Mouse (Mus musculus) common myeloid progenitor, adult 5-6 weeks (primary cell): ENCODE results near the gene Mfsd6. TPM values are rescaled to one million over a fixed set of nuclear protein-coding genes. Genes with fewer than 3 reads are reported as not detected.

Experiments
- ATAC-seq: replicated peaks from 2 replicates; pipeline ENCODE4 v1.8.0; 2016; ENCODE audit warnings: low read depth, mild to moderate bottlenecking, moderate TSS enrichment, inconsistent platforms; ENCODE audit not compliant: poor library complexity, severe bottlenecking
- total RNA-seq: library from RNA; stranded (forward); fragments of 200-1000, 187-1606 nt; gene quantifications from 2 replicates; pipeline ENCODE4 v1.2.3, GENCODE M21; 2017

Mfsd6 gene
- total RNA-seq = 6.8 and 14.7 TPM in 2 replicates

DNA sequence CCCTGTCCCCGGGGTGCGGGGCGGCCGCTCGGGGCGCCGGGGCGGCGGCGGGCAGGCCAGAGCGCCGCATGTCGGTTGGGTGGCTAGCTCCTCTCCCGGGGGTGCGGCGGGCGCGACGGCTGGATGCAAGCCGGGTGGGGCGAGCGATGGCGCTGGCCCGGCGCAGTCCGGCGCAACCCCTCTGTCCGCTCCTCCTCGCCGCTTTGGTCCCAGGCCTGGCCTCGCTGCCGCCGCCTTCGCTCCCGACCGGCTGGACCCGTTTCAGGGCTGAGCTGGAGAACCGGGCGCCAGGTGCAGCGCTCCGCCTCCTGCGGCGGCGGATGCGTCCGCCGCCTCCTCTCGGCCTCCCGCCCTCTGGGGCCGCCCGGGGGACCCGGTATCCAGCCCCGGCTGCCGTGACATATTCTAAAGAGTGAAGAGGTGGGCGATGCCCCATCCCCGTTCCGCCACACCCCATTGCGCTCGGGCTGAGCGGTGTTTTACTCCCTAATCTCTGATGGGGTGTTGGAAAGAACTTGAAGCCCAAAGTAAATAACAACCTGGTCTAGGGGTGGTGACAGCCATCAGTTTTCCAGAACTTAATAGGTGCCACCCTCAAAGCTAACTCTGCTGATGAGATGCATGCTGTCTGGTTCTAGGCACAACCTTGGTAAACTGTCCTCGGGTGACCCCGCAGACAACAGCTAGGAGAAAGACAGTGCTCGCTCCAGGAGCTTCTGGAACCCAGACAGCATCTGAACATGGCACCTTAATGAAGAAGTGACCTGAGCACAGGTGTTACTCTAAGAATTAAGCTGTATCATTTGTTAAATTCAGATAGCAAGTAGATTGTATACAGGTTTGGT, at the start of gene Mfsd6:
Gene Mfsd6, minus strand, starts transcription at position 407 of the 845 bp plus-strand sequence.
- ATAC-seq = no peak

DNA sequence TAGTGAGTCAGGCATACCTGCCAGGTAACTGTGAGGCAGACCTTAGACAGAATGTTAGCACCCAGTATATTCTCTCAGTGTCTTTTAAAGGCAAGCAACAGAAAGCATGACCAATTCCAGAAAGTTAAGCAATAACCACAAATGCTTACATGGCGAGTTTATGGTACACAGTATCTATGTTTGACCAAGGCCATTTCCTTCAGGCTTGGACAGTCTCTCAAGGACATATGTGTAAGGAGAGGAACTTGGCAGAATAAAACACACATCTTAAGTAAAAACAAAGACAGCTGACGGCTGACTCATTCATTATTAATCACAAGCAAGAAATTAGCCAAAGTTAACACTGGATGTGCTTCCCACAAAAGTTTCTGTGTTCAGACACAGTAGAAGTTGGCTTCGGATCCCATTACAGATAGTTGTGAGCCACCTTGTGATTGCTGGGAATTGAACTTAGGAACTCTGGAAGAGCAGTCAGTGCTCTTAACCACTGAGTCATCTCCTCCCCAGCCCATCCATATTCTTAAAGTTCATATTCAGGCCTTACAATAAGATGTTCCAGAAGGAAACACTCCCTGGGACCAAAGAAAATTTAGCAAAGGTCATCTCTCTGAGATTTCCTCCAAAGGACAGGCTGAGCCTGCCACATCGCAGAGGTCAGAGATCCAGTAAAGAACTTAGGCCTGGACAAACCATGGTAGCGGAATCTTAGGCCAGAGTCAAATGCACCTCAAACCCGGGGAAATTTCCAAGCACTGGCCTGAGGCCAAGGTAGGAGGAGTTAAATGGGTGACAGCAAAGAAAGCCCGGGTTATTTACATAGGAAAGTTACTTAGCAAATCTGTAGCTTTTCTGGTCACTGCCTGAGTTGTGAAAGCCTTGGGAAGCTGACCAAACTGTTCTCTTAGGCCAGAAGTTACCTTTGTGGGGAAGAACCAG, 38.2 kb upstream of the Mfsd6 start:
- no peak for ATAC-seq

DNA sequence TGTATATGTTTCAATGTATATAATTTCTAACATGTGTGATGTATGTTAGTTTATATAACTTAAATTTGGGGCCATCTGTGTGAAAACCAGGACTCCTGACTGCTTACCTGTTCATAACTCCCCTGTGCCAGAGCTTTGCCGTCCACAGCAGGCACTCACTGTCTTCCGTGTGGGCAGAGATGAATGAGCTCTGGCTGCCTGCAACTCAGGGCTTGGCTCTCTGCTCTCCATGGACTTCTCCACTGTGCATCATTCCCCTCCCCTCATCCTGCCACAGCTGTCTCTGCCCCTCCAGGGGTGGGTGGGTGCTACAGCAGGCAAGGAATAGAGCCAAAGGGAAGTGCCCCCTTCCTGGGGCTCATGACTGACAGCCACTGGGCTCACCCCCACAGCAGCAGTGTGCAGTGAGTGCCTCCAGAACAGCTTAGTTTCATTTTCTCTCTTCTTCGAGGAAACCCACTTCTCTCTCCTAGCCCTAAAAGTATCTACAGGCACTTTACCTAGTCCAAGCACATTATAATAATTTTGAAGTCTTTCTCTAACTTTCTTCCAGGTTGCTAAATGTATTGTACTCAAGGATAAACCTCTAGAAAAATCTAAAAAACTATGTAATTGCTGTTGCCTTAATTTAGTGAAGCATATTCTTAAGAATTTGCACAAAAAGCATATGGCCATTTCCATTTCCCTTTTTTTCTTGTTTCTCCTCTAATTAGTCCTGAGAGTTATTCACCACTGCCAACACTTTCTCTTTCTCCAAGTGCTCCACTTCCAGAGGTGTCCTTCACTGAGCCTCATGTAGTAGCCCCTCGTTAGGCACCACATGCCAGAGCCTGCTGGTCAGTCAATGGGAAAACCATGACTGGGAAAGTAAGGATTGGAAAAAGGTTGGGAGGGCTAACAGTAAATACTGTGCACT, 36.9 kb upstream of the Mfsd6 start:
- peak; percentile 99 for ATAC-seq

GRCm38 (mm10) chr1:52758174-52758573, 30.9 kb upstream of the Mfsd6 start:
- ATAC-seq = no peak

DNA sequence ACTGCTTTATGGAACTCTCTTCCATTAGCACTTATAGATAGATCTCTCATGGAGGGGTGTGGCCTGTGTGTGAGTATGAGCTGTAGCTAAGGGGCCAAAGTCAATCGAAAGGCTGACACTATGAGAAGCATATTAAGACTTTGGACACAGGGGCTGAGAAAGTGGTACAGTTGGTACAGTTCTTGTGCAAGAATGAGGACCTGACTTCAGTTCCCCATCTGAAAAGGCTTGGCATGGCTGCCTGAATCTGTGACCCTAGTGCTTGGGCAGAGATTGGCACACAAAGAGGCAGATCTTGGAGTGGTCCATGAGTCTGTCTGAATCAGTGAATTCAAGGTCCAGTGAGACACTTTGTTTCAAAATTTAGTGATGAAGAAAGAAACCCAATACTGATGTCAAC, 27.1 kb upstream of the Mfsd6 start:
- peak; percentile 10 for ATAC-seq

DNA sequence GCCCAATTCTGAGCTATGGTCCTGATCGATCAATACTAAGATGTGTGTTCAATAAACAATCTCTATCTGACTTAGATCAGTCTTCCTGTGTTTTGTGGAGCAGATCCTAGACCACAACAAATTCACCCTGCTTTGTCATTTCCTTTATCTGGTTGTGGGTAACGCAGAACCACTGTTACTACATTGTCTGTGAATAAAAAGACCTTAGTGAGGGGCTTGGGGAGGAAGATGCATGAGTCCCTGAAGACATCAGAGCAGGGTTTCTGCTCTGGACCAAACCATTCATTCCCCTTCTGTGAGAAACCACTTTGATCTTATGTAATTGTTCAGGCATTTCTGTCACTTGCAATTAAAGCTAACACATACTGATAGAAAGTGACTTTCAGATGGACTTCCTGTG, 26.6 kb upstream of the Mfsd6 start:
- ATAC-seq = peak; percentile 62

DNA sequence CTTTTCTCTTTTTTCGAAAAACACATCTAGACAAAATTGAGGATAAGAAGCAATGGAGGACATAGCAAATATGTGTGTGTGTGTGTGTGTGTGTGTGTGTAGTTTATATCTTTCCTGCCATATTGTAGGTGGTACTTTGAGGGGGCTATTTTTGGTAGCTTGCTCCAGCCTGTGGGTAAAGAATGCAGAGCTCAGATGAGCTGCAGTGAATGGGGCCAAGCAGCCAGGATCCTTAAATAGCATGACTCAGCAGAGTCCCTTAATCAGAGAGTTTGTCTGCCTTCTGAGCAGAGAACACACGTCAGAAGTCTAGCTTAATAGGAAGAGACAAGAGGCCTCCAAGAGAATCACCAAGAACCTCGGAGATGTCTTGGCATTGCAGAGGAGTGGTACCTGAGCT, 25.4 kb upstream of the Mfsd6 start:
- ATAC-seq = peak; percentile 84

DNA sequence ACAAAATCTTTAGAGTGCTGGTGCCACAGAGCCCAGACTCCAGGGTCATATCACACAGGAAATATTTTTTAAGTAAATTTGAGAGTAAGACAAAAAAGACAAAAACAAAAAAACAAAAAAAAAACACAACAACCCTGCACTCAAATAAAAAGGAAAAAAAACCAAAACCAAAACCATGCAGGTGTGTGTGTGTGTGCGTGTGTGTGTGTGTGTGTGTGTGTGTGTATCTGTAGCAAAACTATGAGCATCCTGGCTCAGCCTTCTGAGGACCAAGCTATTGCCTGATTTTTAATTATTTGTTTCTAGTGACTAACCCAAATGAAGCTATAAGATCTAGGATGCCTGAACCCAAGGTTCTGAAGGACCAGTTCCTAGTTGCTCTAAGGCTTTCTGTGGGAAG, 24.4 kb upstream of the Mfsd6 start:
- no peak for ATAC-seq

GRCm38 (mm10) chr1:52749978-52750377, 22.7 kb upstream of the Mfsd6 start:
- ATAC-seq = no peak

GRCm38 (mm10) chr1:52748260-52748659, 21.0 kb upstream of the Mfsd6 start:
- peak; percentile 70 for ATAC-seq

DNA sequence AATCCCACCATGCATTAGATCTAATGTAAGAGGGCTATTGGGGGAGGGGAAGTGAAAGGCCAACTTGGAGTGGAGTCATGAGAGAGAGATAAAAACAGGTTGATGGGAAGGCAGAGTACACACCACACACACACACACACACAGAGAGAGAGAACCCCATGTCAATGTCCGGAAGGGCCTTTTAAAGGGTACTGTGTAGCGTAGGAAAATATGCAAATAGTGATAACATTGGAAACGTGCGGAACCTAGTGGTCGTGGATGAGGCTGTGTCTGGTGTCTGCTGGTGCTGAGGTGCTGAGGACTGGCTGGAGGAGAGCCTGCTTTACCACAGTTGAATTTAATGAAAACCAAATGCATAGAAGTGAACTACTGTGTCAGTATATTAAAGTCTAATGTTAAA, 15.3 kb upstream of the Mfsd6 start:
- no peak for ATAC-seq

DNA sequence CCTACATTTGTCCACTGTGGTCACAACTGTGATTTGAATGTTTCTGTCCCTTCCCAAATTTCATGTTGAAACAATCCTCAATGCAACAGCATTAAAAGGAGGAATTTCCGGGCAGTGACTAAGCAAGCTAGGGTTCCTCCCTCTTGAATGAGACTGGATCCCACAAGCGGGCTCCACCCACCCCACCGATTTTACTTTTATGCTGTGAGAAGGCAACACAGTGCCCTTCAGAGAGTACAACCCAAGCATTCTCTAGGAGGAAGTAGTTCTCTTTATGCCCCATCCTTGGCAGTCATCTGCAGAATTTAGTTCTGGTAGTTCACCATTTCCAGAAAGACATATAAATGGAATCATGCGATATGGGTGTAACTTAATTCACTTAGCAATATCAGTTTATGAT, 6.9 kb upstream of the Mfsd6 start:
- ATAC-seq = peak; percentile 69

DNA sequence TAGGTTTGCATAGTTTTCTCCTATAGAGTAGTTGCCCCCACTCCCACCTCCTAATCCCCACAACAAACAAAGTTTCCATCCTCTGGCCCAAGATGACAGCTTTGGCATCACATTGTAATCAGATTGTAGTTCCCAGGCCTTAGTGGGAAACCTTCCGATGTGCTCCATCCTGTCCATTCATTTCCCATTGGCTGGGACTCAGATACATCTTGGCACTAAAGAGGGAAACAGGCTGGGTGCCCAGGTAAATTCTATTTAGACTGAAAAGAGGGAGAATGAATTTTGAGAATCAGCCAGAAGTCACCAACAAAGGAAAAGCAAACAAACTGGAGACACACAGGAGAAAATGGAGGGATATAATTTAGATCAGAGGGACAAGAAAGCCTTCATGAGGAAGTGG, 3.0 kb upstream of the Mfsd6 start:
- ATAC-seq = no peak

DNA sequence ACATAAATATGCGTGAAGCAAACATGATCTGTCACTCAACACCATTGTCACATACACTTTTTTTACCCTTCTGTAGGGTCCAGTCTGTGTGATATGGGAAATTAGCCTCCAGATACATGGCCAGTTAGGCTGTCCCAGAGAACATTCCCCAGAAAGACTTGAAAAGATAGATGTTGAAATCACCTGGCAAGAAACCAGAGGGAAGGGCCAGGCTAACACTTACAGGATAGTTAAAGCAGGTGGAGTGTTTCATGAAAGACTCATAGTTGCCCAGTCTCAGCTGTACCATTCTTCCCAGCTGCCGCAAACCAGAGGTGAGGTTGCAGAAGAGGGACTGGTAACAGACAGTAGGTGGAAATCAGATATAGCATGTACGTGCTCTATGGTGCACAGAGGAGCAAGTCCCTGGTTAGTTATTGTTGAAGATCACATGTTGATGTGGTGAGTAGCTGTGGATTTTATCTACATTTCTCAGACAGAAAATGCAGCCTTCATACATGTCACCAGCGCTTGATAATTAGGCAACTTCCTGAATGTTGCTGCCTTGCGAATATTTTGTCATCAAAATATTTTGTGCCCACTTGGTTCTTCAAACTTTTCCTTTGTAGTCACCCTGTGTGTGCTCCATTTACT, 1.7 kb upstream of the Mfsd6 start:
- ATAC-seq = peak; percentile 57

DNA sequence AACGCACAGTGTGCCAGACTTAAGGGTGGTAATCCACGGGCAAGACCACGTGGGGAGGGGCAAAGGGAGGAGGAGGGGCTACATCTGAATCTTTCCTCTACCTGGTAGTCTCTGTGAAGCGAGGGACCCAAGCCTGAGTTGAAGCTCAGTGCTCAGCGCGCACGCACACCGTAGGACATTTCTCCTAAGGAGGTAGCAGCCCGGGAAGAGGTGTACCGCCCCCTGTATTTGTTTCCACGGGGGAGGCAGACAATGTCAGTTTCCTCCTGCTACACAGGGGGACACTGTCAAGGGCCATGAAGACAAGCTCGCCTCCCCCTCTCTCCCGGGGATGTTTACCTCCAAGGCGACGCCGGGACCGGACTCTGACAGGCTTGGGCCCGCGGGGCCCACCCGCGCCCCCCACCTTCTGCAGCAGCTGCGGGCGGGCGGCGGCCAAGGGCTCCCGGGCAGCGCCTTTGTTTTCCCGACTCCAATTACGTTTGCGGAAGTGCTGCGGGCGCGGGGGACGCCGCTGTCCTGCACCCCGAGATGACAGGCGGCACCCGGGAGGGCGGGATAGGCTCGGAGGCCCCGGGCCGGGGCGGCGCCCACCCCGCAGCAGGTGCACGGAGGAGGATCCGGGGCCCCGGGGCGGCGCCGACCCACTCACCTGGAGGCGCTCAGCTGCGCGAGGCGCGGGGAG, 749 bp downstream of the Mfsd6 start:
- ATAC-seq = peak; percentile 23

- peak; percentile 91 for ATAC-seq
Observed at GRCm38 (mm10) chr1:52722586-52722985, 4.7 kb downstream of the Mfsd6 start.

DNA sequence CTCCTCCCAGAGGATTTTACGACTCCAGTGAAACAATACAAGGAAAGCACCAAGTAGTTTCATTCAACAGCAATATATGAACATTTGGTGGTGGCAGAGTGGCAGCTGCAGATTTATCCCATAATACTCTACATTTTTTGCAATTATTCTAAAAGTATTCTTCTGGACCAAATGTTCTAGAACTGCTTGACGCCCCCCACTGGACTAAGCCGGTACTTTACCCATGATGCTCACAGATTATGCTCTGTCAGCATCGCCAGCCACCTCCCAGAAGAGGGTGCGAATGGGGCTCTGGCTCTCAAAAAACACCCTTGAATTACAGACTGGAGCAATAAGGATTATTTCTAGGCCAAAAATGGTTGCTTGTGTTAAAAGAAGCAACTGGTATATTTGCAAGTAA, 8.2 kb downstream of the Mfsd6 start:
- no peak for ATAC-seq

- no peak for ATAC-seq
Observed at GRCm38 (mm10) chr1:52718068-52718748, 9.1 kb downstream of the Mfsd6 start.
